Mouse (Mus musculus) cerebellum, adult 18-20 months (tissue): ENCODE results near the gene Gnat1.

ENCODE experiments used
- DNase-seq, 2 experiments: peaks; one replicate each; pipeline ENCODE4 v3.0.0; 2021

Gnat1 gene

GRCm38 (mm10) chr9:107625351-107626128 lies 54.0 kb downstream of the Gnat1 start:
- peak in 1 of 2 experiments; percentile 26 for DNase-seq

DNA sequence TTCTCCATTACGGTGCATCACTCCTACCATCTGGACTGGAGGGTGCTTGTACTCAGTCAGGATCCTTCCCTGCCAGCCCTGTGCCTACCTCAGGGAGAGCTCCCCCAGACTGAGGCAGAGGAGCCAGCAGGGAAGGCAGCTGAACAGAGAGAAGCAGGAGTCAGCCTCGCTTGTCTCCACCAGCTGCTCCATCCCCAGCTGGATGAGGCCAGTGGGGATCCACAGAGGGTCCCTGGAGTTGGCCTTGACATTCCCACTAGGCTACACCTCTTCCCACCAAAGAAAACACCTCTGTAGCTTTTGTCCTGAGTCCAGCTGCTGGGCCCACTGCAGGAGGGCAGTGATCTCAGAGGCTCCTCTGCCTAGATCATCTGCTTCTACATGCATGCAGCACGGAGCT lies 54.6 kb downstream of the Gnat1 start:
- DNase-seq = no peak

GRCm38 (mm10) chr9:107624539-107624938 lies 55.0 kb downstream of the Gnat1 start:
- DNase-seq = no peak
